Mouse (Mus musculus) liver, embryonic 14 days (tissue): ENCODE results near the gene Vmn1r174. TPM values are rescaled to one million over a fixed set of nuclear protein-coding genes. Genes with fewer than 3 reads are reported as not detected.

Experiments
- polyA plus RNA-seq: library from polyadenylated mRNA; depleted of rRNA; stranded (reverse); fragments of >200 nt; gene quantifications from 2 replicates; pipeline ENCODE4 v1.2.3, GENCODE M21; 2012; rRNA removed

Gene Vmn1r174
- polyA plus RNA-seq = not detected in 2 replicates

DNA sequence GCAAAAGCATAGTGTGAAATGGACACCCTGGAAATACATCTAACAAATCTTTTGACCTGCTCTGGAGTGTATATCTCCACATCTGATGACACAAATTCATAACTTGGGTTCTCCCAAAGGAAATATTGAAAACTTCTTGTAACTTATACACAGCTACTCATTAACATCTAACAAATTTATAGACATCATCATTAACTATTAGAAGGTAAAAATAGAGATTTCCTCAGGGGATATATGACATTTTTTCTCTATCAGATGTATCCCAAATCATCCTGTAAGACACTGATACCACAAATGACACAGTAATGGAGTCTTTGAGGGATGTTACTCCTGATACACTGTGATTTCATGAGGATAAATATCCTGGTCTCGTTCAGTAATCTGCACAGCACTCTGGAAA is at the start of gene Vmn1r174:
TSS of gene Vmn1r174 (plus strand) at position 301 of the 400 bp plus-strand sequence.

DNA sequence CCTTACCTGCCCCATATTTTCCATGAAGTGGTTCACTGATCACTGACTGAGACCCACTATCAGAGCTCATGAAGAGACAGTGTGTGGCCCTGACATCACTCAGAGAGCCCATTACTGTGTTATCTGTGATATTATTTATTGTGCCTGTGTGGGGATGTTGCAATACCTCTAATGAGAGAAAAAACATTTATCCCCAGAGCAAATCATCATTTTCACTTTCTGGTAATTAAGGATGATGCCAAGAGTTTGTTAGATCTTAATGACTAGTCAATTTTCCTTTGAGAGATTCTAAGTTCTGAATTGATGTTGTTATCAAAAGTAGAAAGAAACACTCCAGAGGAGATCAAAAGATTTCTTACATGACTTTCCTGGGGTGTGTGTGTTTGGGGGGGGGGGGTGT is 58.5 kb downstream of the Vmn1r174 start, which contains the start of gene Vmn1r175:
TSS of gene Vmn1r175 (minus strand) at position 101 of the 400 bp plus-strand sequence.

Other genes with a start within 250 kb of the Vmn1r174 start
- not detected in 2 replicates for gene Vmn1r167, start 245.1 kb upstream of the Vmn1r174 start, polyA plus RNA-seq
- not detected in 2 replicates for gene Vmn1r168, start 212.5 kb upstream of the Vmn1r174 start, polyA plus RNA-seq
- gene Vmn1r169, start 176.7 kb upstream of the Vmn1r174 start, polyA plus RNA-seq = not detected in 2 replicates
- not detected in 2 replicates for gene Vmn1r170, start 146.1 kb upstream of the Vmn1r174 start, polyA plus RNA-seq
- gene Vmn1r171, start 121.5 kb upstream of the Vmn1r174 start, polyA plus RNA-seq = not detected in 2 replicates
- not detected in 2 replicates for gene Vmn1r172, start 94.0 kb upstream of the Vmn1r174 start, polyA plus RNA-seq
- not detected in 2 replicates for gene Vmn1r173, start 51.6 kb upstream of the Vmn1r174 start, polyA plus RNA-seq
- not detected in 2 replicates for gene Vmn1r175, start 58.4 kb downstream of the Vmn1r174 start, polyA plus RNA-seq
- not detected in 2 replicates for gene Vmn1r176, start 85.1 kb downstream of the Vmn1r174 start, polyA plus RNA-seq
- gene Vmn1r177, start 114.2 kb downstream of the Vmn1r174 start, polyA plus RNA-seq = not detected in 2 replicates
- gene Vmn1r178, start 139.7 kb downstream of the Vmn1r174 start, polyA plus RNA-seq = not detected in 2 replicates
- not detected in 2 replicates for gene Vmn1r179, start 174.7 kb downstream of the Vmn1r174 start, polyA plus RNA-seq
- not detected in 2 replicates for gene Vmn1r180, start 198.4 kb downstream of the Vmn1r174 start, polyA plus RNA-seq
- not detected in 2 replicates for gene Vmn1r181, start 222.3 kb downstream of the Vmn1r174 start, polyA plus RNA-seq
- not detected in 2 replicates for gene V1rd19, start 249.4 kb downstream of the Vmn1r174 start, polyA plus RNA-seq